Mouse (Mus musculus) R1 (cell line): Measurements from ENCODE around the gene Gfod2.

ENCODE experiments used
- DNase-seq: peaks from one replicate; pipeline ENCODE4 v3.0.0-alpha.2; 2018; ENCODE audit warnings: low read depth, low spot score

Gene Gfod2

GRCm38 (mm10) chr8:105758277-105759108, at the start of gene Gfod2:
Gfod2 (minus strand) TSS chr8:105758664.
- peak; percentile 95 for DNase-seq

- DNase-seq: no peak
Measured at GRCm38 (mm10) chr8:105807766-105808165, 49.3 kb upstream of the Gfod2 start.

GRCm38 (mm10) chr8:105805964-105806363, 47.5 kb upstream of the Gfod2 start:
- DNase-seq: no peak

GRCm38 (mm10) chr8:105805346-105805745, 46.9 kb upstream of the Gfod2 start:
- no peak for DNase-seq

GRCm38 (mm10) chr8:105804797-105805196, 46.3 kb upstream of the Gfod2 start:
- no peak for DNase-seq

- DNase-seq: no peak
Measured at GRCm38 (mm10) chr8:105801153-105801904, 42.9 kb upstream of the Gfod2 start.

- peak; percentile 58 for DNase-seq
Measured at GRCm38 (mm10) chr8:105799091-105799812, 40.8 kb upstream of the Gfod2 start.

- DNase-seq: no peak
Measured at GRCm38 (mm10) chr8:105798408-105798807, 39.9 kb upstream of the Gfod2 start.

GRCm38 (mm10) chr8:105795785-105796184, 37.3 kb upstream of the Gfod2 start:
- DNase-seq: no peak

GRCm38 (mm10) chr8:105794009-105794598, 35.6 kb upstream of the Gfod2 start:
- DNase-seq: no peak

GRCm38 (mm10) chr8:105793331-105793730, 34.9 kb upstream of the Gfod2 start:
- DNase-seq: no peak

- DNase-seq: no peak
Measured at GRCm38 (mm10) chr8:105789626-105790025, 31.2 kb upstream of the Gfod2 start.

- no peak for DNase-seq
Measured at GRCm38 (mm10) chr8:105788927-105789326, 30.5 kb upstream of the Gfod2 start.

- DNase-seq: peak; percentile 75
Measured at GRCm38 (mm10) chr8:105788241-105788640, 29.8 kb upstream of the Gfod2 start.

GRCm38 (mm10) chr8:105780298-105780697, 21.8 kb upstream of the Gfod2 start:
- no peak for DNase-seq

GRCm38 (mm10) chr8:105777833-105778232, 19.4 kb upstream of the Gfod2 start:
- no peak for DNase-seq

- DNase-seq: no peak
Measured at GRCm38 (mm10) chr8:105774498-105774897, 16.0 kb upstream of the Gfod2 start.

GRCm38 (mm10) chr8:105773441-105773861, 15.0 kb upstream of the Gfod2 start:
- no peak for DNase-seq

- no peak for DNase-seq
Measured at GRCm38 (mm10) chr8:105771398-105772175, 13.1 kb upstream of the Gfod2 start.

- peak; percentile 67 for DNase-seq
Measured at GRCm38 (mm10) chr8:105770609-105771008, 12.1 kb upstream of the Gfod2 start.
